Mouse (Mus musculus): ENCODE data around the gene Cdh6.
A peak's percentile ranks its signal among the peaks of the same experiment; 100 is the strongest.

Gene Cdh6

GRCm38 (mm10) chr15:13155820-13156219 lies 17.7 kb downstream of the Cdh6 start:
- no peak for DNase-seq (ENCODE audit: low spot score)

GRCm38 (mm10) chr15:13155418-13155817 lies 18.1 kb downstream of the Cdh6 start:
- no peak for DNase-seq (ENCODE audit: low spot score)

- DNase-seq (ENCODE audit: low spot score): no peak
Observed at GRCm38 (mm10) chr15:13141983-13142382, 31.5 kb downstream of the Cdh6 start.

- DNase-seq (ENCODE audit: low spot score): no peak
Observed at GRCm38 (mm10) chr15:13139662-13140061, 33.8 kb downstream of the Cdh6 start.

GRCm38 (mm10) chr15:13137166-13137565 lies 36.3 kb downstream of the Cdh6 start:
- no peak for DNase-seq (ENCODE audit: low spot score)

GRCm38 (mm10) chr15:13134086-13134485 lies 39.4 kb downstream of the Cdh6 start:
- DNase-seq (ENCODE audit: low spot score): no peak

- no peak for DNase-seq (ENCODE audit: low spot score)
Observed at GRCm38 (mm10) chr15:13133370-13133769, 40.1 kb downstream of the Cdh6 start.

GRCm38 (mm10) chr15:13132493-13132892 lies 41.0 kb downstream of the Cdh6 start:
- no peak for DNase-seq (ENCODE audit: low spot score)

GRCm38 (mm10) chr15:13130246-13130645 lies 43.2 kb downstream of the Cdh6 start:
- DNase-seq (ENCODE audit: low spot score): no peak

- no peak for DNase-seq (ENCODE audit: low spot score)
Observed at GRCm38 (mm10) chr15:13100341-13100740, 73.1 kb downstream of the Cdh6 start.

- no peak for DNase-seq (ENCODE audit: low spot score)
Observed at GRCm38 (mm10) chr15:13097861-13098260, 75.6 kb downstream of the Cdh6 start.

GRCm38 (mm10) chr15:13095406-13095805 lies 78.1 kb downstream of the Cdh6 start:
- no peak for DNase-seq (ENCODE audit: low spot score)

GRCm38 (mm10) chr15:13094881-13095256 lies 78.6 kb downstream of the Cdh6 start:
- DNase-seq (ENCODE audit: low spot score): no peak

- no peak for DNase-seq (ENCODE audit: low spot score)
Observed at GRCm38 (mm10) chr15:13093954-13094880, 79.3 kb downstream of the Cdh6 start.

GRCm38 (mm10) chr15:13092064-13092463 lies 81.4 kb downstream of the Cdh6 start:
- no peak for DNase-seq (ENCODE audit: low spot score)

GRCm38 (mm10) chr15:13088504-13089058 lies 84.9 kb downstream of the Cdh6 start:
- DNase-seq (ENCODE audit: low spot score): peak; percentile 60

GRCm38 (mm10) chr15:13084746-13085145 lies 88.7 kb downstream of the Cdh6 start:
- no peak for DNase-seq (ENCODE audit: low spot score)

GRCm38 (mm10) chr15:13076908-13077669 lies 96.4 kb downstream of the Cdh6 start:
- no peak for DNase-seq (ENCODE audit: low spot score)

GRCm38 (mm10) chr15:13074047-13074446 lies 99.4 kb downstream of the Cdh6 start:
- DNase-seq (ENCODE audit: low spot score): no peak

GRCm38 (mm10) chr15:13068213-13068516 lies 105.3 kb downstream of the Cdh6 start:
- no peak for DNase-seq (ENCODE audit: low spot score)

- no peak for DNase-seq (ENCODE audit: low spot score)
Observed at GRCm38 (mm10) chr15:13067429-13068212, 105.9 kb downstream of the Cdh6 start.

- DNase-seq (ENCODE audit: low spot score): no peak
Observed at GRCm38 (mm10) chr15:13066765-13067164, 106.7 kb downstream of the Cdh6 start.
